Mouse (Mus musculus): Measurements from ENCODE around the gene Ramac. TPM values are rescaled to one million over a fixed set of nuclear protein-coding genes. Genes with fewer than 3 reads are reported as not detected.
A peak's percentile ranks its signal among the peaks of the same experiment; 100 is the strongest.

The Ramac gene
- 71.0 and 77.7 TPM in 2 replicates for polyA plus RNA-seq (2012; rRNA removed)

DNA sequence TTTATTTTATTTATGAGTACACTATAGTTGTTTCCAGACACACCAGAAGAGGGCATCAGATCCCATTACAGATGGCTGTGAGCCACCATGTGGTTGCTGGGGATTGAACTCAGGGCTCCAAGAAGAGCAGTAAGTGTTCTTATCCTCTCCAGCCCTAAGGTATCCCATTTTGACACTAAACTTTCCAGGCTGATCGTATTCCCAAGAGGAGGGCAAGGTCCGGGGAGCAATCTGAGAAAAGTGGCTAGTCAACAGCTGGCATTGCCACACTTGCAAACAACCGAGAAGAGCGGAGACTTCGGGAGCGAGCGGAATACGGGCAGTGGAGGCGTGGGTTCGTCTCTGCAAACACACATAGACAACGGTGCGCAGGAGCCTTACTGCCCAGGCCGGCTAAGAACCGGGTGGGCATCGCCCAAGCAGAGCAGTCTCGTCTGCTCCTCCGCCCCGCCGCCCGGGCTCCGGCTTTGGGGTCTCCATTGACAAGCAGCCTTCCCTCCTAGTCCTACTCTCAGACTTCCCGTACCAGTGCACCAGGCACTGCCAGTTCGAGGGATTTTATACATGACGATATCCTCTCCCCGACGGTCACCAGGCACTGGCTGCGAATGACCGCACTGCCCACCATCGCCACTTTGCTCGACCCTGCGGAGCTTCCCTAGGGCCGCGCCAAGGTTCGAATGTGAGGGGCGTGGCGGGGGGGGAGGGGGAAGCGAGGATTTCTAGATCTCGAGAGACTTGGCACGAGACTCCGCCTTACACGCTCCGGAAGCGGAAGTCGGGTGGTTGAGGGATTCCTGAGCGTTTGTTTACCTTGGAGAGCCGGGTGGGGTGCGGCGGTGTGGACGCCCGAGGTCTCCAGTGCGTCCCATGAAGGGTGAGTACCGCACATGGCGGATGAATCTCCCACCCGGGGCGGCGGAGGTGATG, at the start of gene Ramac:
TSS of gene Ramac (plus strand) at position 746 of the 930 bp plus-strand sequence.
- TF ChIP-seq CTCF (IDR thresholded peaks at IDR 0.05; ENCODE audit: borderline replicate concordance, insufficient read depth, low read depth, low read length) (0 out of 2 replicates have a peak, but pooled peaks have one; percentile 6), POLR2A (IDR thresholded peaks at IDR 0.05; ENCODE audit: borderline replicate concordance, insufficient read depth, low read length) (peak; percentile 50; the same call in 1 of the 2 replicates)
- DNase-seq: peak; percentile 81 to 84
- Histone ChIP-seq H3K4me3 (replicated peaks; ENCODE audit: insufficient read depth, low read depth, low read length) (peak within 1 kb of the TSS; percentile 96), H3K4me1 (ENCODE audit: control insufficient read depth, insufficient read depth, low read length) (no peaks in the 10 kb centered on the region), H3K27ac (ENCODE audit: insufficient read depth, low read length) (0 out of 2 replicates have a peak within 1 kb of the TSS, but pooled peaks have one; percentile 9), H3K27me3 (ENCODE audit: control insufficient read depth, insufficient read depth, low read length) (no peaks in the 10 kb centered on the region)
- WGBS: under 1% methylated on average over 56 of the region's 56 CpGs

DNA sequence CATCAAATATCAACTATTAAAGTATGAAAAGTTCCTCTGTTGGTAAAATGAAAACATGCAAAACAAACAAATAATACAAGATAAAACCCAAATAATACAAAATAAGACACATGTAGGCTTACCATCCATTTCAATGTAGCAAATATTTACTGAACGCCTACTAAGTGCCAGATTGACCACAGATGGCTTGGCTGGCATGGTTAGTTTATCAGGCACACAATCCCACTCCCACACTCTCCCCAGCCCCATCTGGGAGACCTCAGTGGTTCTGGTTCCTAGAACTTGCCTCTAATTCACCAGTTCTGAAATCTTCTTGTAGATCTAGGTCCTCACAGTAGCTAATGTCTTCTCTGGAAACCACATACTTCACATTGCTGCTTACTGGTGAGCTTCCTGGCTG, 44.1 kb upstream of the Ramac start:
- TF ChIP-seq CTCF (IDR thresholded peaks at IDR 0.05; ENCODE audit: borderline replicate concordance, insufficient read depth, low read depth, low read length) (no peak), POLR2A (IDR thresholded peaks at IDR 0.05; ENCODE audit: borderline replicate concordance, insufficient read depth, low read length) (no peak)
- WGBS: 72% methylated on average over 1 of the region's 1 CpGs
- Histone ChIP-seq H3K4me3 (replicated peaks; ENCODE audit: insufficient read depth, low read depth, low read length) (no peak overlapping the region), H3K4me1 (ENCODE audit: control insufficient read depth, insufficient read depth, low read length) (peaks cover 8% of the 10 kb centered on the region), H3K27ac (ENCODE audit: insufficient read depth, low read length) (no peak overlapping the region), H3K27me3 (ENCODE audit: control insufficient read depth, insufficient read depth, low read length) (no peaks in the 10 kb centered on the region)
- no peak for DNase-seq

DNA sequence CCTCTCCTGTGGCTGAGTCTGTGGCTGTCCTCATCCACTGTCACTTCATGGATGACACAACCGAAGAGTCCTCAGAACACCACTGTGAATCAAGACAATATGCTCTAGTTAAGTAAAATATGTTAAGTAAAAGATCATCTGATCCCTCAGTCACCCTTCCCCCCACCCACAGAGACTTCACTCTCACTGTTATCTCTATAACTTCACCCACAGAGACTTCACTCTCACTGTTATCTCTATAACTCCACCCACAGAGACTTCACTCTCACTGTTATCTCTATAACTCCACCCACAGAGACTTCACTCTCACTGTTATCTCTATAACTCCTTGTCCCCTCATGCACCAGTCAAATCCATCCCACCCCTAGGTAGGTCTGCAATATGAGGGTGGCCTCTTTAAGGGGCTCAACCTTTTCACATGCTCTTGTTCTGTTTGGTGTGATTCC, 43.5 kb upstream of the Ramac start:
- no peak for DNase-seq
- Histone ChIP-seq H3K27me3 (ENCODE audit: control insufficient read depth, insufficient read depth, low read length) (no peaks in the 10 kb centered on the region), H3K4me3 (replicated peaks; ENCODE audit: insufficient read depth, low read depth, low read length) (no peak overlapping the region), H3K4me1 (ENCODE audit: control insufficient read depth, insufficient read depth, low read length) (peaks cover 8% of the 10 kb centered on the region), H3K27ac (ENCODE audit: insufficient read depth, low read length) (no peak overlapping the region)
- WGBS: 90% methylated on average over 1 of the region's 1 CpGs
- no peak for TF ChIP-seq CTCF (IDR thresholded peaks at IDR 0.05; ENCODE audit: borderline replicate concordance, insufficient read depth, low read depth, low read length)
- no peak for TF ChIP-seq POLR2A (IDR thresholded peaks at IDR 0.05; ENCODE audit: borderline replicate concordance, insufficient read depth, low read length)

DNA sequence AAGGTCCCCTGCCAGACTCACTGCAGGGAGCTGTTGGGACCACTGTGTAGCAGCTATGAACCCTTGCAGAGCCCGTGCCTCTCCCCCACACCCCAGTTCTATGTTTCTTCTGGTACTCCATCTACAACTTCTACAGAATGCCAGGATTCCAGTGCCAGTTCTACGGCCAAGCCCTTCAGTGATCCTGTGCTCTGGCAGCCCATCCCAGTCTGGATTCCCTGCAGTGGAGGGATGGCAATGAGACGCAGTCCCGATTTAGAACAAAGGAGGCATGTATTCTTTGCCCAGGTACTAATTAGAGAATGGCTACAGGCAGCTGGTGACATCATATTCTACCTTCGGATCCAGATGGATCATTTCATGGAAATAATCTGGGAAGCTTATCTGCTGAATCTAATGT, 41.5 kb upstream of the Ramac start:
- TF ChIP-seq POLR2A (IDR thresholded peaks at IDR 0.05; ENCODE audit: borderline replicate concordance, insufficient read depth, low read length) (no peak), CTCF (IDR thresholded peaks at IDR 0.05; ENCODE audit: borderline replicate concordance, insufficient read depth, low read depth, low read length) (no peak)

DNA sequence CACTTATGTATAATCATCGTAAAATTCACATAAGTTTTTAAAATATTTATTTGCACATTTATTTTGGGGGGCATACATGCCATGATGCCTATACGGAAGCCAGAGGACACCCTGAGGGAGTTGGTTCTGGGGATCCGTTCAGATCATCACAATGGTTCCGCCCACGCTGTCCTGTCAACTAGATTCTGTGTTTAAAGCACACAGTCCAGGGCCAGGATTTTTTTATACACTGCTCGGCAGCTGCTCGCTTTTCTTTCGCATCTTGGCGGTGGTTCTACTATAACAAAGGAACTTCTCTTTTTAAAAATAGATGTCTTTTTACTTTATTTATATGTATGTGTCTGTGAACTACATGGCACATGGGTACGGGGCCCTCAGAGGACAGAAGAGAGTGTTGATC, 38.9 kb upstream of the Ramac start:
- TF ChIP-seq CTCF (IDR thresholded peaks at IDR 0.05; ENCODE audit: borderline replicate concordance, insufficient read depth, low read depth, low read length): no peak
- TF ChIP-seq POLR2A (IDR thresholded peaks at IDR 0.05; ENCODE audit: borderline replicate concordance, insufficient read depth, low read length): no peak
- WGBS: 91% methylated on average over 10 of the region's 10 CpGs
- Histone ChIP-seq H3K4me1 (ENCODE audit: control insufficient read depth, insufficient read depth, low read length) (peaks cover 8% of the 10 kb centered on the region), H3K4me3 (replicated peaks; ENCODE audit: insufficient read depth, low read depth, low read length) (no peak overlapping the region), H3K27ac (ENCODE audit: insufficient read depth, low read length) (no peak overlapping the region), H3K27me3 (ENCODE audit: control insufficient read depth, insufficient read depth, low read length) (no peaks in the 10 kb centered on the region)
- no peak for DNase-seq

More for the DNA sequence above, 41.5 kb upstream of the Ramac start:
- Histone ChIP-seq H3K4me1 (ENCODE audit: control insufficient read depth, insufficient read depth, low read length) (peaks cover 8% of the 10 kb centered on the region), H3K27ac (ENCODE audit: insufficient read depth, low read length) (no peak overlapping the region), H3K4me3 (replicated peaks; ENCODE audit: insufficient read depth, low read depth, low read length) (no peak overlapping the region), H3K27me3 (ENCODE audit: control insufficient read depth, insufficient read depth, low read length) (no peaks in the 10 kb centered on the region)
- 7% methylated on average over 5 of the region's 5 CpGs for WGBS
- peak; percentile 22 to 55 for DNase-seq

DNA sequence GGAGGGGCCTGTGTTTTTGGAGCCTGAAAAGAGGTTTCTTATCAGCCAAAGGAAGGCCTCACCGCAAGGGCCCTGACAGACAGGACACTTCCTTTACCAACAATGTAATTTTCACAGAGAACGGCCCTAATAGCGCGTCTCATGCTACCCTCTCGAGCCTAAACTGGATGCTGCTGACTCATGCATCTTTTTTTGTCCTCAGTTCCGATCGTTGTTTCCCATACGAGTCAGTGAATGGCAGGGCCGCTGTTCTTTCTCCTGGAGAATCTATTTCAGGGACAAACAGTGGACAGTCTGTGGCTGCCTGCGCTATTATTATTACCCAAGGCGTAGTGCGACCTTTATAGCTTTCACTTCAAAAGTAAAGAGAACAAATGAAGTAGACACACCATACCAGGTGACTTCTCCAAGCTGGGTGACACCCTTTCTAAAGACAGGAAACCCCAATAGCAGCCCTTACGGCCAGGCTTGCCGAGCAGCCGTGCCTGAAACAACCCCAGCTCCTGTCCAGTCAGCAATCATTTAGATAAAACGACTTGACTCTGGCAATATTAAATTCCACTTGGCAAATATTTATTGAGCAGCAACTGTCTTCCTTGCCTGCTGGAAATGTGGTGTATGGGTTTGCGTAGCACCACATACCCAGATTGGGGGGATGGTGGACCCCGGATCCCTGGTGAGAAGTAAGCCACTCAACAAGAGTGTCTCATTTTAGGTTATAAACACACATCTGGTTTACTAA, 36.6 kb upstream of the Ramac start:
- Histone ChIP-seq H3K4me3 (replicated peaks; ENCODE audit: insufficient read depth, low read depth, low read length) (no peak overlapping the region), H3K27ac (ENCODE audit: insufficient read depth, low read length) (no peak overlapping the region), H3K27me3 (ENCODE audit: control insufficient read depth, insufficient read depth, low read length) (no peaks in the 10 kb centered on the region), H3K4me1 (ENCODE audit: control insufficient read depth, insufficient read depth, low read length) (peaks cover 5% of the 10 kb centered on the region)
- DNase-seq: no peak
- TF ChIP-seq CTCF (IDR thresholded peaks at IDR 0.05; ENCODE audit: borderline replicate concordance, insufficient read depth, low read depth, low read length): no peak
- TF ChIP-seq POLR2A (IDR thresholded peaks at IDR 0.05; ENCODE audit: borderline replicate concordance, insufficient read depth, low read length): no peak
- 88% methylated on average over 18 of the region's 18 CpGs for WGBS

DNA sequence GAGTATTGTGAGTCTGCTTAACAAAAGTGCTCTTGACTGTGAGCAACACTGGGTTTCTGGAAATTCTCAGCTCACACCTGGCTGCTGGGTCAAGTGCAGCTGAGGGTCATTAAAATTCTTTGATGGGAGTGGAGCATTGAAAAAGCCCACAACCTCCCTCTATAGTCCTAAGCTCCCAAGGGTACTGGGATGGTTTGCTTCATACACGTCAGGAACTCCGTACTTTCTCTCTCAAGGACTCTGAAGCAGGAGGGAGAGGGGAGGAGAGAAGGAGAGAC, 36.1 kb upstream of the Ramac start:
- Histone ChIP-seq H3K4me3 (replicated peaks; ENCODE audit: insufficient read depth, low read depth, low read length) (no peak overlapping the region), H3K27ac (ENCODE audit: insufficient read depth, low read length) (no peak overlapping the region), H3K27me3 (ENCODE audit: control insufficient read depth, insufficient read depth, low read length) (no peaks in the 10 kb centered on the region), H3K4me1 (ENCODE audit: control insufficient read depth, insufficient read depth, low read length) (peaks cover 2% of the 10 kb centered on the region; the same call in 1 of the 2 replicates)
- 88% methylated on average over 2 of the region's 2 CpGs for WGBS
- TF ChIP-seq CTCF (IDR thresholded peaks at IDR 0.05; ENCODE audit: borderline replicate concordance, insufficient read depth, low read depth, low read length) (no peak), POLR2A (IDR thresholded peaks at IDR 0.05; ENCODE audit: borderline replicate concordance, insufficient read depth, low read length) (no peak)
- DNase-seq: no peak

All from cerebellum, adult 2 months (tissue).